Mouse (Mus musculus) C2C12 (cell line): ENCODE results near the gene Gm3676.
"Not testable (repeated sequence)": the region's sequence is repeated elsewhere in the genome, so short reads cannot be mapped to it uniquely, and the experiment has no call there.

Experiments used
- CEBPB ChIP-seq: IDR thresholded peaks from one replicate; pipeline ENCODE4 v1.6.1; 2011; ENCODE audit warnings: low read depth, mild to moderate bottlenecking, control low read depth, moderate library complexity
- CTCF ChIP-seq: IDR thresholded peaks from one replicate; pipeline ENCODE4 v1.5.1; 2011; ENCODE audit not compliant: control insufficient read depth, insufficient read depth, insufficient read length
- FOSL1 ChIP-seq: IDR thresholded peaks from one replicate; pipeline ENCODE4 v1.8.0; 2011; ENCODE audit warnings: mild to moderate bottlenecking, low read length; ENCODE audit not compliant: poor library complexity, insufficient read depth, severe bottlenecking
- MAX ChIP-seq: IDR thresholded peaks from one replicate; pipeline ENCODE4 v1.6.1; 2011; ENCODE audit warnings: mild to moderate bottlenecking, control low read depth
- MYOD1 ChIP-seq: IDR thresholded peaks from one replicate; pipeline ENCODE4 v1.6.1; 2011; ENCODE audit warnings: low read depth; ENCODE audit not compliant: control insufficient read depth, insufficient read length
- MYOG ChIP-seq: IDR thresholded peaks from one replicate; pipeline ENCODE4 v1.6.1; 2011; ENCODE audit not compliant: control insufficient read depth, insufficient read length; ENCODE audit errors: extremely low read depth
- USF1 ChIP-seq: IDR thresholded peaks from one replicate; pipeline ENCODE4 v1.6.1; 2011; ENCODE audit warnings: low read depth, mild to moderate bottlenecking, control low read depth, moderate library complexity

- TF ChIP-seq USF1, CTCF, CEBPB, FOSL1, MYOD1, MAX, MYOG: not testable (repeated sequence)
Observed at GRCm38 (mm10) chr14:41646387-41646786, at the start of gene Gm3676.
